Mouse (Mus musculus) liver, adult 2 months (tissue): ENCODE results near the gene Zfp599. TPM values are rescaled to one million over a fixed set of nuclear protein-coding genes. Genes with fewer than 3 reads are reported as not detected.
A peak's percentile ranks its signal among the peaks of the same experiment; 100 is the strongest.
"Not testable (repeated sequence)": the region's sequence is repeated elsewhere in the genome, so short reads cannot be mapped to it uniquely, and the experiment has no call there.

Source experiments
- DNase-seq: peaks from one replicate; pipeline ENCODE4 v3.0.0-alpha.2; 2011; ENCODE audit warnings: low read depth, low spot score; ENCODE audit errors: extremely low read depth
- H3K27ac ChIP-seq: fragments of 200-500 bp; replicated peaks from 2 replicates; pipeline ENCODE4 v1.5.1; 2012; ENCODE audit warnings: low read depth, mild to moderate bottlenecking, control low read depth, inconsistent platforms, low read length; ENCODE audit not compliant: insufficient read depth
- H3K27me3 ChIP-seq: fragments of 200-500 bp; 2 replicates; pipeline ENCODE4 v1.6.1; 2012; ENCODE audit warnings: mild to moderate bottlenecking, moderate library complexity, low read length, inconsistent platforms; ENCODE audit not compliant: control insufficient read depth, insufficient read depth
- H3K36me3 ChIP-seq: fragments of 200-500 bp; 2 replicates; pipeline ENCODE4 v1.6.1; 2012; ENCODE audit warnings: low read length, inconsistent platforms; ENCODE audit not compliant: control insufficient read depth, insufficient read depth
- H3K4me1 ChIP-seq: fragments of 200-500 bp; 2 replicates; pipeline ENCODE4 v1.6.1; 2011; ENCODE audit warnings: low read length; ENCODE audit not compliant: control insufficient read depth, insufficient read depth
- H3K4me3 ChIP-seq: fragments of 200-500 bp; 2 replicates; pipeline ENCODE4 v1.5.1; 2011; ENCODE audit warnings: low read depth, mild to moderate bottlenecking, control low read depth, low read length, moderate library complexity; ENCODE audit not compliant: insufficient read depth
- H3K79me2 ChIP-seq: fragments of 200-500 bp; 2 replicates; pipeline ENCODE4 v1.6.1; 2012; ENCODE audit warnings: inconsistent platforms, mild to moderate bottlenecking, low read length, moderate library complexity; ENCODE audit not compliant: control insufficient read depth, insufficient read depth
- H3K9ac ChIP-seq: fragments of 200-500 bp; 2 replicates; pipeline ENCODE4 v1.6.1; 2012; ENCODE audit warnings: low read depth, mild to moderate bottlenecking, control low read depth, inconsistent platforms, low read length
- CTCF ChIP-seq: fragments of 200-500 bp; IDR thresholded peaks from 2 replicates; pipeline ENCODE4 v1.5.1; 2011; ENCODE audit warnings: low read depth, low read length, control low read depth
- POLR2A ChIP-seq: fragments of 200-500 bp; IDR thresholded peaks from 2 replicates; pipeline ENCODE4 v1.6.1; 2011; ENCODE audit warnings: low read length, control low read depth; ENCODE audit not compliant: insufficient read depth; ENCODE audit errors: extremely low read depth
- WGBS: fragments of 180-500 bp; shearing (Covaris S2); methylation state at CpG from one replicate; pipeline ENCODE4 v1.1.7; 2018; 5-methylcytosine and 5-hydroxymethylcytosine counted together
- polyA plus RNA-seq: library from polyadenylated mRNA; depleted of rRNA; stranded (reverse); fragments of >200 nt; gene quantifications from 2 replicates; pipeline ENCODE4 v1.2.3, GENCODE M21; 2012
- total RNA-seq: library from RNA; depleted of rRNA; stranded (reverse); fragments of >200 nt; gene quantifications from 2 replicates; pipeline ENCODE4 v1.2.3, GENCODE M21; 2014

Zfp599 gene
- total and polyA plus RNA-seq, 2 experiments, result 0.09 TPM; not detected in 1

DNA sequence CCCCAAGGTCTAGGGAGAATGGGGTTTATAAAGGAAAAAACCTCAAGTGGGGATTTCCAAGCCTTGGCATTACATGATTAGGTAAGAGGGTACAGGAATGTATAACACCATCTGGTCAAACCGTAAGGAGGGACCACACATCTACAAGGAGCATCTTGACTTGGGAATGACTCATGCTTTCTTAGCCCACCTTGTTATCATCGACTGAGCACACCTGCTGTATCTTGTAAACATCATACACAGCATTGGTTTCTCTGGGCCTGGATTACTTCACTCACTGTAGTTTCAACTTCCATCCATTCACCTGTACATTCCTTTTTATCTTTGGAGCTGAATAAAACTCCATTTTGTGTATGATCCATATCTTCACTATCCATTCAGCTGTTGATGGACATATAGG is 15.5 kb downstream of the Zfp599 start:
- no peak for TF ChIP-seq CTCF
- TF ChIP-seq POLR2A, result no peak
- no peaks in the 10 kb centered on the region for H3K27me3 ChIP-seq
- no peak overlapping the region for H3K9ac ChIP-seq
- 99% methylated on average over 2 of the region's 2 CpGs for WGBS
- H3K4me3 ChIP-seq, result no peak overlapping the region
- H3K27ac ChIP-seq, result no peak overlapping the region
- H3K36me3 ChIP-seq, result peaks cover 44% of the 10 kb centered on the region
- H3K4me1 ChIP-seq, result no peaks in the 10 kb centered on the region; the same call in 1 of the 2 replicates
- H3K79me2 ChIP-seq, result no peaks in the 10 kb centered on the region
- DNase-seq, result no peak

DNA sequence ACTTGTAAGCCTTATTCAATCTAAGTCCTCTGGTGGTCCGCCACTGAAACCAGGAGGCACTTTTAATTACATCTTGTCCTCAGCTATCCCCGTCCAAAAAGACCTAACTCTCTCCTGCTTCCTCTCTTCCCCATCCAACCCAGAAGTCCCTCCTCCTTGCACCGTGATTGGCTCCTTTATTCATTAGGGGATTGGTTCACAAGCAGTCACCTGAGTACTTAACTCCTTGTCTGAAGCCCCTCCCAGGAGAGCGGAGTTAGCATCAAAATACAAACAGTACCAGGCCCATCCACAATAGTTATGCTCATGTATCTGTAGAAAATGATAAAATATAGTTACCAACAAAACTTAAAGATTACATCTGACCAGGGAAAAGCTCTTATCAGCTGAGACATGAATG is 19.7 kb downstream of the Zfp599 start:
- Histone ChIP-seq H3K36me3 (peaks cover 80% of the 10 kb centered on the region), H3K4me3 (no peak overlapping the region), H3K4me1 (no peaks in the 10 kb centered on the region), H3K27ac (no peak overlapping the region), H3K9ac (no peak overlapping the region), H3K79me2 (peaks cover 5% of the 10 kb centered on the region; the same call in 1 of the 2 replicates), H3K27me3 (no peaks in the 10 kb centered on the region)
- DNase-seq, result no peak
- WGBS, result 99% methylated on average over 4 of the region's 4 CpGs
- TF ChIP-seq POLR2A (no peak), CTCF (no peak)

DNA sequence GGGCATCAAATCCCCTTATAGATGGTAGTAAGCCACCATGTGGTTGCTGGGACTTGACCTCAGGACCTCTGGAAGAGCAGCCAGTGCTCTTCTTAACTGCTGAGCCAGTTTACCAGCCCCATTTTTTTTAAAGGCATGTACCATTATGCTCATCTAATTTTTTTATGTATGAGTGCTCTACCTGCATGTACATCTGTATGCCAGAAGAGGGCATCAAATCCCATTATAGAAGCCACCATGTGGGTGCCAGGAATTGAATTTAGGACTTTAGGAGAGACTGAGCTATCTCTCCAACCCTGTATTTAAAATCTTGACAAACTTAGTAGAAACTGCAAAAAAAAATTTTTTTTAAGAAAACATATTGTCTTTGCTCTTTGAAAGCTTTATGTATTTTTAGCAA is 29.1 kb downstream of the Zfp599 start:
- Histone ChIP-seq H3K36me3 (peaks cover 8% of the 10 kb centered on the region), H3K27ac (no peak overlapping the region; the same call in 1 of the 2 replicates), H3K79me2 (peaks cover 29% of the 10 kb centered on the region; the same call in 1 of the 2 replicates), H3K4me3 (no peak overlapping the region), H3K9ac (no peak overlapping the region), H3K27me3 (no peaks in the 10 kb centered on the region), H3K4me1 (peaks cover 10% of the 10 kb centered on the region)
- no peak for TF ChIP-seq CTCF
- TF ChIP-seq POLR2A, result no peak
- DNase-seq, result peak; percentile 70

DNA sequence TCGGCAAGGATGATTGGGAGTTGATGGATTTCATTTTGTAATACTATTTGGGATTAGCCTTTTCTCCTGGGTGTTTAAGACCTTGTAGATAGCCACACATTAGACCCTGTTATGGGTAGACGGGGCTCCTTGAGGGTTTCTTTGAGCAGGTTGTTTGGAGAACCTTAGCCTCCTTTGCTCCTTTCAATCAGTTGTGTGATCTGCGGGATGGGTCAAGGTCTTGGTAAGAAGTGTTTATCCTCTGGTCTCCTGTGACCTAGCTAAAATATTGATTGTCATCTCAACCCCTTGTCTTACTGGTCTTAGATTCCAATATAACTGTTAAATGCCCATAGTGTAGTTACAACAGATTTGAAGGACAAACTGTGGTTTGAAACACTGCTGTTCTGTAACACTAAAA is 29.6 kb downstream of the Zfp599 start:
- H3K27me3 ChIP-seq, result no peaks in the 10 kb centered on the region
- peak; percentile 73 for DNase-seq

DNA sequence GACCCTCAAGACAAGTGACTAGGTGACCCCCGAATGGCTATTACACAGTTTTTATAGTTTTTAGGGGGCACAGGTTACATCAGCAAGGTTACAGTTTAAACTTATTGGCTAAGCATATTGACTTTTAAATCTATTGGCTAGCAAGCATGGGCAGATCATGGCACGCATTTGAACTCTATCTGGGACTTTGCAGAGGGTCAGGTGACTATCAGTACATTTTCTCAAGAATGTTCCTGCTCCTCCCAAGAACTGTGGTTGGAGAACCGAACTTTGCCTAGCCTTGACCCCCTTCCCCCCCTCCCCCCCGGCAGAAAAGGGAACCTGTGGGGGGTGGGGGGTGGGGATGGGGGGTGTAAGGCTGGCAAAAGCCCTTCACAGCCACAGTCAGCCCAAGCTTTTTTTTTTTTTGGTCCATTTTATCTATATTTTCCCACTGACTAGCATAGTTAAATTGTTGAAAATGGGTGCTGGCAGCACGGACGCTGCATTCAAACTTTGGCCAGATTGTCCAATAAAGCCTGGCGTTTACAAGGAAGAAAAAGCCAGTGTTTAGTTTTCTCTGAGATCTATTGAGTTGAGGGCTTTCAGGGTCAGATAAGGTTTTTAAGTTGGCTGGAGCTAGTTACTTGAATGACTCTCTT is 30.2 kb downstream of the Zfp599 start:
- Histone ChIP-seq H3K36me3 (no peaks in the 10 kb centered on the region; the same call in 1 of the 2 replicates), H3K9ac (no peak overlapping the region; the same call in 1 of the 2 replicates), H3K27me3 (no peaks in the 10 kb centered on the region), H3K4me3 (peak overlapping the region; percentile 13; the same call in 1 of the 2 replicates), H3K4me1 (peaks cover 10% of the 10 kb centered on the region), H3K27ac (peak overlapping the region; percentile 93), H3K79me2 (peaks cover 22% of the 10 kb centered on the region; the same call in 1 of the 2 replicates)
- WGBS, result 20% methylated on average over 7 of the region's 7 CpGs
- no peak for TF ChIP-seq POLR2A
- TF ChIP-seq CTCF, result no peak
- DNase-seq, result peak; percentile 90

More for the DNA sequence above, 29.6 kb downstream of the Zfp599 start:
- H3K79me2 ChIP-seq, result peaks cover 25% of the 10 kb centered on the region; the same call in 1 of the 2 replicates
- H3K36me3 ChIP-seq, result peaks cover 3% of the 10 kb centered on the region
- H3K4me1 ChIP-seq, result peaks cover 10% of the 10 kb centered on the region
- peak overlapping the region; percentile 49; the same call in 1 of the 2 replicates for H3K9ac ChIP-seq
- peak overlapping the region; percentile 13; the same call in 1 of the 2 replicates for H3K4me3 ChIP-seq
- TF ChIP-seq POLR2A, result no peak
- TF ChIP-seq CTCF, result no peak
- H3K27ac ChIP-seq, result peak overlapping the region; percentile 64
- 23% methylated on average over 3 of the region's 3 CpGs for WGBS

DNA sequence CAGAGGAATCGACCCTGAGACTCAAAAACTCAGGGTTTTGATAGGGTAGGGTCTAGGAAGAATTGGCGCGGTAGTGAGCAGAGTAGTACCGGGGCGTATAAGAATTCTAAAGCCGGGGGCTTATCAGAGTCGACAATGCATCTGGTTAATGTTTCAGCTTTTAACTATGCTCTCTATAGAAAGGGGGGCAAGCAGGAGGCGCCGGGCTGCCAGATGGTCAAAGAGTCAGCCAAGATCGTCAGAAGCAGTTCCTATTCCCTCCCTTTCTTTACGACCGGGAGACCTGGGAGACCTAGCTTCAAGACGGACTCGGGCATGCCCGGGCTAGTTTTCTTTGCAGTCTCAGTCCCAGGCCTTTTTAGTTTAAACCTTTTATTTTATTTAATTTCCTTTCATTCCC is 32.8 kb downstream of the Zfp599 start:
- Histone ChIP-seq H3K27me3 (no peaks in the 10 kb centered on the region), H3K9ac (peak overlapping the region; percentile 20), H3K4me3 (peak overlapping the region; percentile 55), H3K27ac (peak overlapping the region; percentile 78), H3K36me3 (no peaks in the 10 kb centered on the region; the same call in 1 of the 2 replicates), H3K4me1 (peaks cover 12% of the 10 kb centered on the region), H3K79me2 (peaks cover 8% of the 10 kb centered on the region; the same call in 1 of the 2 replicates)
- DNase-seq, result peak; percentile 76
- WGBS, result 30% methylated on average over 15 of the region's 15 CpGs
- TF ChIP-seq CTCF (no peak), POLR2A (no peak)

DNA sequence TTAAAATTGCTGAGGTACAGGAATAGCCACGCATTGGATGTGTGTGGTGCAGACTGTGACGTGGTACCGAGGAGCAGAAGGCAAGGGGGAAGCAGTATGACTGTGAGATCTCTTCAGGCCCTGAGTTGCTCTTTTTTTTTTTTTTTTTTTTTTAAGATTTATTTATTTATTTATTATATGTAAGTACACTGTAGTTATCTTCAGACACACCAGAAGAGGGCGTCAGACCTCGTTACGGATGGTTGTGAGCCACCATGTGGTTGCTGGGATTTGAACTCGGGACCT is 33.4 kb downstream of the Zfp599 start:
- not testable (repeated sequence) for H3K36me3 ChIP-seq, H3K27me3 ChIP-seq, DNase-seq, H3K79me2 ChIP-seq, H3K4me1 ChIP-seq
- peak overlapping the region; percentile 98 for H3K27ac ChIP-seq
- H3K9ac ChIP-seq, result peak overlapping the region; percentile 67
- peak overlapping the region; percentile 94 for H3K4me3 ChIP-seq
- WGBS, result 45% methylated on average over 7 of the region's 7 CpGs
